ENCODE assay signal across 8 mouse cellular contexts in genomic region chr10:29087823-29088222, GRCm38 (mm10). TPM values are rescaled to one million over a fixed set of nuclear protein-coding genes. Genes with fewer than 3 reads are reported as not detected.
DNase-seq lines count a peak whose midpoint lies in the region; TF ChIP-seq lines count a peak whose summit lies in the region.
"Had no signal": no experiment of that assay in that cellular context is flagged by ENCODE, and none has a peak within 500 bp of the region (broad histone marks: within the 10 kb centered on the region; RNA-seq: fewer than 3 reads in every experiment).

No protein-coding gene starts in this region.

- no peak for TF ChIP-seq EP300 in MEL (IDR thresholded peaks at IDR 0.05; ENCODE audit: low read depth in 1 of 2, low read length in 2 of 2)

- TF ChIP-seq RAD21 in MEL (IDR thresholded peaks at IDR 0.05; ENCODE audit: low read depth, low read length): peak; percentile 43

- DNase-seq in kidney, postnatal 10 days: peak; percentile 12
- no peak for DNase-seq in kidney, adult 18-20 months
- DNase-seq in MEL (ENCODE audit: low read depth, low spot score): peak; percentile 5
- peak; percentile 61 for DNase-seq in brain, adult 2 months (ENCODE audit: low read depth, low spot score)
- DNase-seq in layer of hippocampus, postnatal 14 days (ENCODE audit: low spot score in 2 of 2): peak; percentile 21 to 58
- no peak for DNase-seq in ovary, postnatal 36 days (ENCODE audit: low spot score)
- DNase-seq in heart, postnatal 36 days: no peak

- no peak overlapping the region for H3K27ac ChIP-seq in MEL (ENCODE audit: control insufficient read depth, low read depth, low read length)
- H3K27ac ChIP-seq: liver, embryonic 15.5 days had no signal

- H3K4me3 ChIP-seq in MEL (ENCODE audit: control insufficient read depth in 1 of 2, insufficient read depth in 1 of 2, low read depth in 2 of 2, low read length in 2 of 2): no peak overlapping the region
- H3K4me3 ChIP-seq: liver, embryonic 15.5 days had no signal

- no peak for TF ChIP-seq POLR2A in MEL (IDR thresholded peaks at IDR 0.05; ENCODE audit: control insufficient read depth in 1 of 2, insufficient read depth in 1 of 2, low read depth in 1 of 2, low read length in 2 of 2, poor library complexity in 1 of 2)

- TF ChIP-seq CTCF in MEL (IDR thresholded peaks at IDR 0.05 in 2 of 3, conservative IDR thresholded peaks at IDR 0.05 in 1 of 3; ENCODE audit: control insufficient read depth in 1 of 3, insufficient read depth in 1 of 3, low read depth in 2 of 3, low read length in 3 of 3, poor library complexity in 1 of 3, severe bottlenecking in 1 of 3): peak in 1 of 3 experiments; percentile 43; a peak in 2 of 6 replicates

- no peaks in the 10 kb centered on the region for H3K36me3 ChIP-seq in MEL (ENCODE audit: control insufficient read depth in 1 of 2, insufficient read depth in 2 of 2, low read length in 2 of 2)
- H3K36me3 ChIP-seq: liver, embryonic 15.5 days had no signal

- intact Hi-C loops in heart, postnatal 36 days (cut with DNase I): no loop called here

- no peaks in the 10 kb centered on the region for H3K9me3 ChIP-seq in MEL (replicated peaks; ENCODE audit: insufficient read depth, low read length)
- H3K9me3 ChIP-seq: liver, embryonic 15.5 days had no signal

- H3K27me3 ChIP-seq in MEL (ENCODE audit: control insufficient read depth in 1 of 2, insufficient read depth in 2 of 2, low read length in 2 of 2): no peaks in the 10 kb centered on the region
- H3K27me3 ChIP-seq: liver, embryonic 15.5 days had no signal

- H3K9ac ChIP-seq in MEL (ENCODE audit: control insufficient read depth, low read depth, low read length, poor library complexity, severe bottlenecking): no peak overlapping the region
- H3K9ac ChIP-seq: liver, embryonic 15.5 days had no signal

- H3K79me2 ChIP-seq in MEL (ENCODE audit: control insufficient read depth, insufficient read depth, low read length, poor library complexity): no peaks in the 10 kb centered on the region

- H3K4me1 ChIP-seq in MEL (ENCODE audit: control insufficient read depth in 1 of 2, insufficient read depth in 2 of 2, low read length in 2 of 2): no peaks in the 10 kb centered on the region
- H3K4me1 ChIP-seq: liver, embryonic 15.5 days had no signal

TF ChIP-seq in MEL, 35 proteins besides CTCF, POLR2A, EP300 and RAD21:
- TF ChIP-seq CHD2 (IDR thresholded peaks at IDR 0.05; ENCODE audit: low read length) (no peak), E2F4 (IDR thresholded peaks at IDR 0.05; ENCODE audit: borderline replicate concordance, low read depth, low read length) (no peak), SIN3A (IDR thresholded peaks at IDR 0.05; ENCODE audit: low read length) (no peak), SMC3 (IDR thresholded peaks at IDR 0.05; ENCODE audit: low read depth, low read length) (peak; percentile 38)

RNA-seq across cellular contexts. Expression of gene Soga3, which starts 55.8 kb away (rescaled TPM):
- not detected in 2 replicates for total RNA-seq in MEL (2012; rRNA removed)
- polyA plus RNA-seq in MEL (2012; ENCODE audit: insufficient read depth in 1 of 2, insufficient read length in 2 of 2, low read depth in 1 of 2, low replicate concordance in 2 of 2, missing spikeins in 1 of 2): not detected
- total RNA-seq in layer of hippocampus, postnatal 14 days (2021): 100 to 1,000 TPM; 162 to 165 TPM
- total RNA-seq in heart, postnatal 36 days (2021): not detected

Comparison
In these comparisons a context has a peak if more than half of its experiments do, and no peak if none do; other contexts are left out.
1. DNase-seq: peak in kidney, postnatal 10 days (single experiment), MEL (single experiment), brain, adult 2 months (single experiment) and layer of hippocampus, postnatal 14 days (2 of 2); none in kidney, adult 18-20 months (single experiment), ovary, postnatal 36 days (single experiment) and heart, postnatal 36 days (0 of 2).
2. RNA of gene Soga3, which starts 55.8 kb away (total RNA-seq): 162 to 165 TPM in layer of hippocampus, postnatal 14 days; not detected in heart, postnatal 36 days and not detected in MEL; every median in the first group is over 100 times any median in the second.